Mouse (Mus musculus) limb, embryonic 14.5 days (tissue): Measurements from ENCODE around the gene Gm20388. TPM values are rescaled to one million over a fixed set of nuclear protein-coding genes. Genes with fewer than 3 reads are reported as not detected.

Experiments
- ATAC-seq: fragments of 200-750 bp; cut with Nextera tagmentation; 2 replicates; pipeline ENCODE4 v1.8.0; 2017; ENCODE audit warnings: low read depth, moderate number of reproducible peaks, moderate TSS enrichment; ENCODE audit not compliant: low FRiP score
- DNase-seq: peaks from one replicate; pipeline ENCODE4 v3.0.0-alpha.2; 2015; ENCODE audit warnings: low spot score
- H3K27ac ChIP-seq: fragments of 300-500 bp; sonication (generic); replicated peaks from 2 replicates; pipeline ENCODE4 v1.5.1; 2014; ENCODE audit warnings: low read depth, mild to moderate bottlenecking, low read length, moderate library complexity, mixed read lengths
- H3K27me3 ChIP-seq: fragments of 300-500 bp; sonication (generic); 2 replicates; pipeline ENCODE4 v1.6.1; 2014; ENCODE audit warnings: low read length, mixed read lengths; ENCODE audit not compliant: control insufficient read depth, insufficient read depth
- H3K36me3 ChIP-seq: fragments of 300-500 bp; sonication (generic); 2 replicates; pipeline ENCODE4 v1.6.1; 2014; ENCODE audit warnings: mild to moderate bottlenecking, low read length, moderate library complexity, mixed read lengths; ENCODE audit not compliant: control insufficient read depth, insufficient read depth
- H3K4me1 ChIP-seq: fragments of 300-500 bp; sonication (generic); 2 replicates; pipeline ENCODE4 v1.6.1; 2014; ENCODE audit warnings: antibody characterized with exemption, low read length, mixed read lengths; ENCODE audit not compliant: control insufficient read depth, insufficient read depth
- H3K4me2 ChIP-seq: fragments of 300-500 bp; sonication (generic); replicated peaks from 2 replicates; pipeline ENCODE4 v1.6.1; 2014; ENCODE audit warnings: low read depth, mild to moderate bottlenecking, low read length, moderate library complexity; ENCODE audit not compliant: severe bottlenecking
- H3K4me3 ChIP-seq: fragments of 300-500 bp; sonication (generic); replicated peaks from 2 replicates; pipeline ENCODE4 v1.5.1; 2014; ENCODE audit warnings: low read length
- H3K9ac ChIP-seq: fragments of 300-500 bp; sonication (generic); 2 replicates; pipeline ENCODE4 v1.6.1; 2014; ENCODE audit warnings: mild to moderate bottlenecking, low read depth, low read length, moderate library complexity; ENCODE audit not compliant: severe bottlenecking
- H3K9me3 ChIP-seq: fragments of 300-500 bp; sonication (generic); 2 replicates; pipeline ENCODE4 v1.6.1; 2016; ENCODE audit warnings: low read length; ENCODE audit not compliant: control insufficient read depth
- POLR2A ChIP-seq: fragments of 200-500 bp; IDR thresholded peaks from 2 replicates; pipeline ENCODE4 v1.8.0; 2012; ENCODE audit warnings: inconsistent platforms, mild to moderate bottlenecking, moderate library complexity, borderline replicate concordance; ENCODE audit not compliant: insufficient read depth, insufficient read length; ENCODE audit errors: extremely low read depth
- WGBS: fragments of 180-500 bp; shearing (Covaris S2); extraction: QIAGEN DNeasy Blood & Tissue Kit; methylation state at CpG from one replicate; pipeline ENCODE4 v1.1.7; 2014; 5-methylcytosine and 5-hydroxymethylcytosine counted together
- polyA plus RNA-seq, 2 experiments: library from polyadenylated mRNA; depleted of rRNA in 1 of 2; stranded (reverse) in 1 of 2; unstranded in 1 of 2; fragments of >200 nt; fragmentation: Nextera tagmentation in 1 of 2; extraction: Ambion mirVana in 1 of 2; gene quantifications; 2 replicates each; pipeline versions ENCODE4 v1.2.1 to v1.2.3; 2012 to 2014

Gm20388 gene
- polyA plus RNA-seq, 2 experiments, result 1.9 to 49.9 TPM

GRCm38 (mm10) chr8:121727164-121727563 lies 1816.5 kb downstream of the Gm20388 start:
- Histone ChIP-seq H3K4me2 (no peak overlapping the region), H3K4me3 (no peak overlapping the region), H3K27me3 (peaks cover 44% of the 10 kb centered on the region), H3K9me3 (no peaks in the 10 kb centered on the region), H3K9ac (no peak overlapping the region), H3K27ac (no peak overlapping the region), H3K4me1 (peaks cover 4% of the 10 kb centered on the region; the same call in 1 of the 2 replicates), H3K36me3 (no peaks in the 10 kb centered on the region)
- no peak for TF ChIP-seq POLR2A
- DNase-seq (no peak), ATAC-seq (no peak)
- 67% methylated on average over 3 of the region's 3 CpGs for WGBS

- Histone ChIP-seq H3K4me1 (peaks cover 4% of the 10 kb centered on the region; the same call in 1 of the 2 replicates), H3K9me3 (no peaks in the 10 kb centered on the region), H3K4me3 (peak within 1 kb of the TSS; percentile 41), H3K27ac (no peak within 1 kb of the TSS), H3K4me2 (peak within 1 kb of the TSS; percentile 79), H3K36me3 (no peaks in the 10 kb centered on the region), H3K27me3 (peaks cover 59% of the 10 kb centered on the region), H3K9ac (no peak within 1 kb of the TSS)
- DNase-seq, result no peak
- no peak for ATAC-seq
- 7% methylated on average over 12 of the region's 12 CpGs for WGBS
- no peak for TF ChIP-seq POLR2A
These were observed 1818.7 kb downstream of the Gm20388 start, which contains the start of gene Jph3 for GRCm38 (mm10) chr8:121729323-121729722. Jph3 (plus strand) TSS chr8:121729623.

- Histone ChIP-seq H3K27me3 (peaks cover 59% of the 10 kb centered on the region), H3K4me3 (peak overlapping the region; percentile 41), H3K36me3 (no peaks in the 10 kb centered on the region), H3K27ac (no peak overlapping the region), H3K9me3 (no peaks in the 10 kb centered on the region), H3K4me2 (peak overlapping the region; percentile 79), H3K9ac (no peak overlapping the region), H3K4me1 (peaks cover 4% of the 10 kb centered on the region; the same call in 1 of the 2 replicates)
- DNase-seq (no peak), ATAC-seq (no peak)
- WGBS, result 0% methylated on average over 7 of the region's 54 CpGs
- no peak for TF ChIP-seq POLR2A
These were observed 1819.1 kb downstream of the Gm20388 start for GRCm38 (mm10) chr8:121729754-121730153.

- ATAC-seq, result no peak
- no peaks in the 10 kb centered on the region for H3K9me3 ChIP-seq
These were observed 1819.5 kb downstream of the Gm20388 start for GRCm38 (mm10) chr8:121730170-121730569.

GRCm38 (mm10) chr8:121730646-121731045 lies 1820.0 kb downstream of the Gm20388 start:
- under 1% methylated on average over 36 of the region's 37 CpGs for WGBS
- no peak overlapping the region for H3K9ac ChIP-seq
- ATAC-seq, result no peak

More at GRCm38 (mm10) chr8:121730170-121730569, 1819.5 kb downstream of the Gm20388 start:
- no peak for DNase-seq
- Histone ChIP-seq H3K27ac (no peak overlapping the region), H3K9ac (no peak overlapping the region), H3K4me1 (peaks cover 4% of the 10 kb centered on the region; the same call in 1 of the 2 replicates), H3K36me3 (no peaks in the 10 kb centered on the region), H3K27me3 (peaks cover 59% of the 10 kb centered on the region), H3K4me2 (peak overlapping the region; percentile 79), H3K4me3 (peak overlapping the region; percentile 41)
- TF ChIP-seq POLR2A, result no peak
- WGBS, result under 1% methylated on average over 22 of the region's 60 CpGs

More at GRCm38 (mm10) chr8:121730646-121731045, 1820.0 kb downstream of the Gm20388 start:
- no peaks in the 10 kb centered on the region for H3K9me3 ChIP-seq
- peak overlapping the region; percentile 79 for H3K4me2 ChIP-seq
- peaks cover 59% of the 10 kb centered on the region for H3K27me3 ChIP-seq
- H3K27ac ChIP-seq, result no peak overlapping the region
- no peak for TF ChIP-seq POLR2A
- peaks cover 4% of the 10 kb centered on the region; the same call in 1 of the 2 replicates for H3K4me1 ChIP-seq
- no peak for DNase-seq
- peak overlapping the region; percentile 41 for H3K4me3 ChIP-seq
- no peaks in the 10 kb centered on the region for H3K36me3 ChIP-seq
